Mouse (Mus musculus) intestine, embryonic 14.5 days (tissue): Measurements from ENCODE around the gene Tcf7l2. TPM values are rescaled to one million over a fixed set of nuclear protein-coding genes. Genes with fewer than 3 reads are reported as not detected.

Source experiments
- ATAC-seq: fragments of 200-750 bp; cut with Nextera tagmentation; replicated peaks from 2 replicates; pipeline ENCODE4 v1.8.0; 2017; ENCODE audit warnings: low read depth, moderate number of reproducible peaks, moderate TSS enrichment, moderate library complexity; ENCODE audit not compliant: low FRiP score, low TSS enrichment
- DNase-seq: peaks from one replicate; pipeline ENCODE4 v3.0.0-alpha.2; 2018; ENCODE audit warnings: low spot score
- H3K27ac ChIP-seq: fragments of 300-500 bp; sonication (generic); 2 replicates; pipeline ENCODE4 v1.5.1; 2014; ENCODE audit warnings: low read depth, mild to moderate bottlenecking, control low read depth
- H3K27me3 ChIP-seq: fragments of 300-500 bp; sonication (generic); replicated peaks from 2 replicates; pipeline ENCODE4 v1.6.1; 2014; ENCODE audit warnings: low read length, control low read depth; ENCODE audit not compliant: control insufficient read depth, insufficient read depth
- H3K36me3 ChIP-seq: fragments of 300-500 bp; sonication (generic); 2 replicates; pipeline ENCODE4 v1.6.1; 2014; ENCODE audit warnings: low read length, control low read depth; ENCODE audit not compliant: control insufficient read depth, insufficient read depth
- H3K4me1 ChIP-seq: fragments of 300-500 bp; sonication (generic); replicated peaks from 2 replicates; pipeline ENCODE4 v1.6.1; 2014; ENCODE audit warnings: low read length, control low read depth, mixed read lengths; ENCODE audit not compliant: control insufficient read depth, insufficient read depth
- H3K4me2 ChIP-seq: fragments of 300-500 bp; sonication (generic); 2 replicates; pipeline ENCODE4 v1.6.1; 2014; ENCODE audit warnings: low read length
- H3K4me3 ChIP-seq: fragments of 300-500 bp; sonication (generic); 2 replicates; pipeline ENCODE4 v1.5.1; 2014; ENCODE audit warnings: low read depth, low read length, control low read depth, mixed read lengths
- H3K9ac ChIP-seq: fragments of 300-500 bp; sonication (generic); 2 replicates; pipeline ENCODE4 v1.6.1; 2014; ENCODE audit warnings: mild to moderate bottlenecking, low read length
- H3K9me3 ChIP-seq: fragments of 300-500 bp; sonication (generic); 2 replicates; pipeline ENCODE4 v1.6.1; 2016; ENCODE audit warnings: low read length, control low read depth; ENCODE audit not compliant: control insufficient read depth
- WGBS: fragments of 180-500 bp; shearing (Covaris S2); extraction: QIAGEN DNeasy Blood & Tissue Kit; methylation state at CpG from one replicate; pipeline ENCODE4 v1.1.7; 2014; 5-methylcytosine and 5-hydroxymethylcytosine counted together
- polyA plus RNA-seq: library from polyadenylated mRNA; unstranded; fragments of >200 nt; fragmentation: Nextera tagmentation; extraction: Ambion mirVana; gene quantifications from 2 replicates; pipeline ENCODE4 v1.2.1, GENCODE M21; 2014

The Tcf7l2 gene
- polyA plus RNA-seq, 1 experiment from 2014 or later, result 97.2 TPM

GRCm38 (mm10) chr19:55767579-55767978 is 26.0 kb downstream of the Tcf7l2 start:
- Histone ChIP-seq H3K9ac (no peak overlapping the region), H3K4me2 (no peak overlapping the region), H3K36me3 (0 out of 2 replicates have a peak, but pooled peaks cover 10% of the 10 kb centered on the region), H3K4me3 (no peak overlapping the region), H3K27ac (peak overlapping the region; percentile 30; the same call in 1 of the 2 replicates), H3K27me3 (no peaks in the 10 kb centered on the region), H3K4me1 (peaks cover 31% of the 10 kb centered on the region), H3K9me3 (no peaks in the 10 kb centered on the region)
- no peak for DNase-seq
- WGBS, result 15% methylated on average over 2 of the region's 2 CpGs
- no peak for ATAC-seq

DNA sequence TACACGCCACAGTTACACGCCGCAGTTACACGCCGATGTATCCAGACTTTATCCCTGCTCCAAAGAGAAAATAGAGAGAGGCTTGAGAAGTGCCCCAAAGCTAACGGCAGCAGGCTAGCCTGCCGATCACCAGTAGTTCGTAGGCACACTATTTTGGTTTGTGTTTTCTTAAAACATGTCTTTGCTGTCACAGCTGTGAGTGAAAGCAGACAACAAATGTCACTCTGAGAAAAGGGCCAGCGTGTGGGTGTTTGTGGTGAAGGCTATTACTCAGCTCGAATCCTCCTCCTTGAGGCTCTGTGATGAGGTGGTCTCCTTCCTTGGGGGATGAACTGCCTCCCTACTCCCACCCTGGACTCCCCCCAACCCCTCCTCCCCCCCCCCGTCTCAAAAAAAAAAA is 26.6 kb downstream of the Tcf7l2 start:
- peaks cover 30% of the 10 kb centered on the region for H3K4me1 ChIP-seq
- no peak overlapping the region for H3K9ac ChIP-seq
- H3K27me3 ChIP-seq, result no peaks in the 10 kb centered on the region
- no peak overlapping the region for H3K4me3 ChIP-seq
- peak overlapping the region; percentile 30; the same call in 1 of the 2 replicates for H3K27ac ChIP-seq
- H3K4me2 ChIP-seq, result no peak overlapping the region
- DNase-seq, result no peak
- 38% methylated on average over 11 of the region's 11 CpGs for WGBS
- 0 out of 2 replicates have a peak, but pooled peaks cover 10% of the 10 kb centered on the region for H3K36me3 ChIP-seq
- ATAC-seq, result no peak
- no peaks in the 10 kb centered on the region for H3K9me3 ChIP-seq

DNA sequence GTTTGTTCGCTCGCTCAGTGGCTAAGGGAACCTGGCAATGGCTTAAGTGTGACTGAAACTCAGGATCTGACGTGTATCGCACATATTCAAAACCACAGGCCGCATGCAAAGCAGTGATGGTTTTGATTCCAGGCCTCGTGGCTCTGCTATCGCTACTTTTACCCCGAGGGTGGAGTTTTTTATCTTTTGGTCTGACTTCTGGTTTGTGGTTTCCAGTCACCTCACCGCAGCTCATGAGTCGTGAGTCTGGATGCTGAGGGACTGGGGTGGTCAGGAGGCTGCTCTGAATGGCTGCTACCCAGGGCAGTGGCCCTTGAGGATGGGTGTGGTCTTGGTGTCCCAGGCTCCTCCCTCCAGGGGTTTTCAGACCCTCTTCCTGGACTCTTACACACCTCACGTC is 27.3 kb downstream of the Tcf7l2 start:
- ATAC-seq, result no peak
- H3K27ac ChIP-seq, result no peak overlapping the region
- H3K4me2 ChIP-seq, result no peak overlapping the region
- H3K27me3 ChIP-seq, result no peaks in the 10 kb centered on the region
- WGBS, result 65% methylated on average over 11 of the region's 11 CpGs
- no peak for DNase-seq
- H3K4me3 ChIP-seq, result no peak overlapping the region
- H3K9me3 ChIP-seq, result no peaks in the 10 kb centered on the region
- 0 out of 2 replicates have a peak, but pooled peaks cover 10% of the 10 kb centered on the region for H3K36me3 ChIP-seq
- peaks cover 35% of the 10 kb centered on the region for H3K4me1 ChIP-seq
- H3K9ac ChIP-seq, result no peak overlapping the region

GRCm38 (mm10) chr19:55774334-55774733 is 32.7 kb downstream of the Tcf7l2 start:
- Histone ChIP-seq H3K4me2 (no peak overlapping the region), H3K27me3 (no peaks in the 10 kb centered on the region), H3K9me3 (no peaks in the 10 kb centered on the region), H3K27ac (no peak overlapping the region), H3K36me3 (0 out of 2 replicates have a peak, but pooled peaks cover 7% of the 10 kb centered on the region), H3K4me3 (no peak overlapping the region), H3K9ac (no peak overlapping the region), H3K4me1 (peaks cover 17% of the 10 kb centered on the region)
- WGBS, result 50% methylated on average over 4 of the region's 4 CpGs
- ATAC-seq (no peak), DNase-seq (no peak)

DNA sequence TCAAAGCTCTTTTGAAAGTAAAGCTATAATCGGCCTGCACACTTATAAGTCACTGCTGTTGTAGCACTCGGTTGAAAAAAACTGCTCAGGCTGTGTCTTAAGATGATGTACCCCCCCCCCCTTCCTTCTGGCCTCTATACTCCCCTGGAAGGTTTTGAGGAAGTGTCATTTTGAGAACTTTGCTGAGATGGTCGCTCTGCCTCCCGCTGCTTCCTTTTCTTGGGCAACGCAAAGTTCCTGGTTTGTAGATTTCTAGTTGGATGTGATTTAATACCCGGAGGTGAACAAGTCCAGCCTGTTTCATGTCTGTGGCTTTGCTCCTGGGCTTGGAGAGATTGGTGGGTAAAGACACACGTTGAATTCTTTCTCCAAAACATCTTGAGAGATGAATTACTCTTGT is 33.2 kb downstream of the Tcf7l2 start:
- Histone ChIP-seq H3K27ac (no peak overlapping the region), H3K9me3 (no peaks in the 10 kb centered on the region), H3K4me1 (peaks cover 17% of the 10 kb centered on the region), H3K4me2 (no peak overlapping the region), H3K4me3 (no peak overlapping the region), H3K9ac (no peak overlapping the region), H3K36me3 (0 out of 2 replicates have a peak, but pooled peaks cover 4% of the 10 kb centered on the region), H3K27me3 (no peaks in the 10 kb centered on the region)
- WGBS, result 52% methylated on average over 7 of the region's 7 CpGs
- DNase-seq (no peak), ATAC-seq (no peak)

DNA sequence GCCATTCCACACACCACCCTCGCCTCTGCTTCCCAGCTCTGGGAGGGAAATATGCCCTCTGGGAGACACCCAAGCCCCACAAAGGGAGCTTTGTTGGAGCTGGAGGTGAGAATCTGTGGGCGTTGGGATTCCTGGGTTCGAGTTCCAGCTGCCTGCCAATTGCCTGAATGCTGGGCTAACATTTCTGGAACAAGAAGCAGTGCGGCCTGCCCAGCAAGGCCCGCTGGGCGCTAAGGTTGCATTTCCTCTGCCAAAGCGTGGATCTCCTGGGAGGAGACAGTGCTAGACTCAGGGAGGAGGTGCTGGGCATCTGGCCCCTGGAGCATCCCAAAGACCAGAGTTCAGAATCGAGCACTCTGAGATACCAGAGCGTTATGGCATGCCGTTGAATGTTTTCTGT is 38.3 kb downstream of the Tcf7l2 start:
- Histone ChIP-seq H3K4me3 (no peak overlapping the region), H3K27me3 (no peaks in the 10 kb centered on the region), H3K27ac (no peak overlapping the region), H3K9me3 (no peaks in the 10 kb centered on the region), H3K4me2 (no peak overlapping the region), H3K4me1 (peaks cover 3% of the 10 kb centered on the region; the same call in 1 of the 2 replicates), H3K9ac (no peak overlapping the region), H3K36me3 (no peaks in the 10 kb centered on the region)
- ATAC-seq (no peak), DNase-seq (no peak)
- 80% methylated on average over 10 of the region's 10 CpGs for WGBS

DNA sequence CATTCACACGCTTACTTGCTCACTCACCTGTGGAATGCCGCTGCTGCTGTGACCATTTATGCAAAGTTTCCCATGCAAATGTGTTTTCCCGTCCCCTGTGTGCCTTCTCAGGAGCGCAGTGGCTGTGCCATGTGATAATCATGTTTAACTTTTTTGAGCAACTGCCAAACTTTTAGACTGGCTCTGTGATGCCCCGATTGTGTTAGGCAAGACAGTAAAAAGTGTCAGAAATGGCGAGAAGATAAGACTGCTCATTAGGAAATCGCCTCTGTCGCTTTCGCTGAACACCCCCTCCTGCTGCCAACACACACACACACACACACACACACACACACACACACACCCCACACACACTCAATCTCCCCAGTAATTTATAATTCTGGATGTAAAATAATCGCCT is 39.5 kb downstream of the Tcf7l2 start:
- no peak overlapping the region for H3K4me3 ChIP-seq
- DNase-seq, result no peak
- H3K4me1 ChIP-seq, result no peaks in the 10 kb centered on the region; the same call in 1 of the 2 replicates
- H3K9me3 ChIP-seq, result no peaks in the 10 kb centered on the region
- no peaks in the 10 kb centered on the region for H3K27me3 ChIP-seq
- H3K27ac ChIP-seq, result no peak overlapping the region
- no peak for ATAC-seq
- no peak overlapping the region for H3K4me2 ChIP-seq
- WGBS, result 79% methylated on average over 10 of the region's 10 CpGs
- H3K9ac ChIP-seq, result no peak overlapping the region
- no peaks in the 10 kb centered on the region for H3K36me3 ChIP-seq

GRCm38 (mm10) chr19:55781681-55782080 is 40.1 kb downstream of the Tcf7l2 start:
- ATAC-seq (no peak), DNase-seq (no peak)
- H3K9me3 ChIP-seq, result no peaks in the 10 kb centered on the region
- H3K27me3 ChIP-seq, result no peaks in the 10 kb centered on the region
- no peak overlapping the region for H3K27ac ChIP-seq
- H3K9ac ChIP-seq, result no peak overlapping the region
- H3K4me1 ChIP-seq, result no peaks in the 10 kb centered on the region; the same call in 1 of the 2 replicates
- WGBS, result 61% methylated on average over 8 of the region's 8 CpGs
- H3K36me3 ChIP-seq, result no peaks in the 10 kb centered on the region
- no peak overlapping the region for H3K4me2 ChIP-seq
- no peak overlapping the region for H3K4me3 ChIP-seq

DNA sequence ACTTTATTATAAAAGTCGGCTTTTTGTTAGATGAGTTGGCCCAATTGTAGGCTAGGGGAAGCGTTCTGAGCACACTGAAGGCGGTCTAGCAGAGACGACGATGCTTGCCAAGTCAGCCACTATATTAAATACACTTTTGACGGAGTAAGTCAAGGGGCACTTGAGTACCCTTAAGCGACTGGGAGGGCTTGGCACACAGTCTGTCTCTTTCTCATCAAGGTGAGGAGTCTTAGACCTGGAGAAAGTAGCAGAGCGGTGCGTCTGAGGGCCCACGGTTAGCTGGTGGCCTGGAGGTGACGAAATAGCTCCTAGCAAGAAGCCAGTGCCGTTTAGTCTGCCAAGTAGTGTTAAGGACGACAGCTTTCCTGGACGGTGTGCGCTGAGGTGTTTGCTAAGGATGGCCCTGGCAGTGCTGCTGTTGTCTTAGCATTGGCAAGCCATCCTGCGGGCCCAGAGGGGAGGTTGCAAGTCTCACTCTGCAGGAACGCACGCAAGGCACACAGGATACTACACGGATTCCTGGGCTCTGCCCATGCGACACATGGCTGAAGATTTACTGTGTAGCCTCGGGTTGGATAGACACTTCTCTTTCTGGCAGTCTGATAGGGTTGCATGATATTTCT is 43.3 kb downstream of the Tcf7l2 start:
- Histone ChIP-seq H3K4me1 (peaks cover 5% of the 10 kb centered on the region; the same call in 1 of the 2 replicates), H3K27ac (no peak overlapping the region), H3K27me3 (no peaks in the 10 kb centered on the region), H3K4me3 (no peak overlapping the region), H3K9me3 (no peaks in the 10 kb centered on the region), H3K36me3 (no peaks in the 10 kb centered on the region), H3K9ac (no peak overlapping the region), H3K4me2 (no peak overlapping the region)
- WGBS, result 89% methylated on average over 21 of the region's 21 CpGs
- no peak for ATAC-seq
- no peak for DNase-seq
